Mouse (Mus musculus) spleen, embryonic (tissue): ENCODE measurements around the gene Map4k2.
"Not testable (repeated sequence)": the region's sequence is repeated elsewhere in the genome, so short reads cannot be mapped to it uniquely, and the experiment has no call there.

Experiments
- CTCF ChIA-PET: fragments of 350-600 bp; sonication (Branson Sonifier 250); formaldehyde crosslinking; loops from one replicate; lab custom pipeline; 2022; lab: Charles Lee

Map4k2 gene

GRCm38 (mm10) chr19:6340524-6341452 lies at the start of gene Map4k2:
TSS of gene Map4k2 (plus strand) at chr19:6341135.
- CTCF ChIA-PET, result interaction anchor here (0.5 to 1.0 kb wide), 3 partner anchors 10 to 18 kb away, joined by 3 to 6 read pairs (median 4); no protein-coding TSS in a partner anchor

DNA sequence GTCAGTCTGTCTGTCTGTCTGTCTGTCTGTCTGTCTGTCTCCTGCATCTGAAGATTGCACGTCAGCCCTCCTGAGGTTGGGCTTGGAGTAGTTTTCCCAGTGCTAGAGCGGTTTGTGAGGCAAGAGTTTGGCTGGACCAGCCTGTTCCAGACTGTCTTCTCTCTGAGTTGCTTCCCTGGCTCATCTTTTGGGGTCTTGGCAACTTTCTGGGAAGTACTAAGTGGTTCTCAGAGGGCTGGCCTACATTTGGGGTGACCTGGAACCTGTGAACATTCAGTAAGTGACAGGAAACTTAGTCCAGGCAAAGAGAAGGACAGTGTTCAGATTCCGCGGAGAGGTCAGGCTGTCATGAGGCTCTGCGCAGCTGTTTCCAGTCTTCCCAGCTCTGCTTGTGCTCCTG lies 48.7 kb upstream of the Map4k2 start:
- CTCF ChIA-PET, result no interaction called here

- CTCF ChIA-PET, result interaction anchor here (0.5 to 1.5 kb wide), 2 partner anchors 32 to 52 kb away, joined by 3 to 5 read pairs; no protein-coding TSS in a partner anchor
Measured at GRCm38 (mm10) chr19:6294301-6294700, 46.6 kb upstream of the Map4k2 start.

DNA sequence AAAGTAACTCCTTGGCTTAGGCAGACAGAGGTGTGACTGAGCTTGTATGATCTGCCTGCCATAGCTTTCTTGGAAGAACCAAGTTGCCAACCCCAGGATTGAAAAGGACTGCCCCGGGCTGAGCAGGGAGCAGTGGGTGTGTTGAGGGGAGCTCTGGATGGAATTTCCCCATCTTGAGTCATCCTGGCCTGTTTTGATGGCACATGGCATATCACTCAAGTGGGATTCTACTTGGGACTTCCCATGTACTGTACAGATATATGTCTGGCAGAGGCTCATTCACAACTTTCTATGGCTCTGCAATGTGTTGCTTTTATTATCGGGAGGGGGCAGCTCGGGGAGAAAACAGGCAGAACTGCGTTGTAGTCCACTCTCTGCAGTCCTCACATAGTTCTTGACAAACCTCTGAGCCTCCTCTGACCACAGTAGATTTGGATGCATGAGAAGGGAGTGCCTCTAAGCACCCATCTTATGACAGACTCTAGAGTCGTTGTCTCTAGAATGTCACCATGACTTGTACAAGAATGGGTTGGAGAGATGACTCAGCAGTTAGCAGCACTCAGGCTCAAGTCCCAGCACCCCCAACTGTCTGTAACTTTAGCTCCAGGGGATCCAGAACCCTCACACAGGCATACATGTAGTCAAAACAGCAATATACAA lies 44.3 kb upstream of the Map4k2 start:
- CTCF ChIA-PET, result no interaction called here

DNA sequence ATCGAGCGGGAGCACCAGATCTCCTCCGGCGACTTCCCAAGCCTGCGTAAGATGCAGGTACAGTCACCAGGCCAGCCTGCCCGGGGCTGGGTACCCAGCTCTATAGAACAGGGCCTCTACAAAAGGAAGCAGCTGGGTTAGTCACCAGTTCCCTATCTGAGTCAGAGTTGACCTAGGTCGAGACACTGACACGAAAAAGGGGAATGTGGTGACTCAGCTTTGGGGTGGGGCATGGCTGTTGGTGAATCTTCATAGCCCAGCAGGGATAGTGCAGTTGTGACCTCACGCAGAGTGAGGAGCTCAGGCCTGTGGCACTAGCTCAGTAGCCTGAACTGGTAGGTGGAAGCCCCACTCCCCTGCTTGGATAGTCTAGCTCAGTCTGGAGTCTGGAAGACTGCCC lies 43.3 kb upstream of the Map4k2 start:
- CTCF ChIA-PET, result interaction anchor here (0.6 kb wide), 1 partner anchor 676 kb away, joined by 5 read pairs; no protein-coding TSS in a partner anchor

- CTCF ChIA-PET, result interaction anchor here (0.6 to 1.3 kb wide), 3 partner anchors 16 to 35 kb away, joined by 3 to 7 read pairs (median 3); partner anchors contain the start of gene Ehd1
Measured at GRCm38 (mm10) chr19:6299003-6299402, 41.9 kb upstream of the Map4k2 start.

- CTCF ChIA-PET, result interaction anchor here (0.6 to 1.3 kb wide), 6 partner anchors 17 to 39 kb away, joined by 3 to 7 read pairs (median 3); partner anchors contain the start of gene Ehd1
Measured at GRCm38 (mm10) chr19:6299450-6300267, 41.3 kb upstream of the Map4k2 start.

- CTCF ChIA-PET, result interaction anchor here (0.7 to 1.0 kb wide), 2 partner anchors 23 to 40 kb away, joined by 3 to 4 read pairs; no protein-coding TSS in a partner anchor
Measured at GRCm38 (mm10) chr19:6300402-6300841, 40.5 kb upstream of the Map4k2 start.

DNA sequence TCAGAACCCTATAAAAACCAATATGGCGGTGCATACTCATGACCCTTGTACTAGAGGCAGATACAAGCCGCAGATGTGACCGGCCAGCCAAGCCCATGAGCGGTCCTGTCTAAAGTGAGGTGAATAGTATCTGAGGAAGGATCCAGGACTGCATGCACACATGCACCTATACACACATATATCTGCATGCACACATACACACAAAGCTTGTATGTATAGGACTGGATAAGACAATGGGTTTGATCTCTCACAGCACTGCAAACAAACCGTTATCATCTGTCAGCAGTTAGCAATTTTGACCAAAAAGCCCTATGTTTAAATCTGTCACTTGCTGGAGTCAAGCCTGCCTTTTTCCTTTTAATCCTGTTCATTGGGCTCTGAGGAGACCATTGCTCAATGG lies 38.8 kb upstream of the Map4k2 start:
- CTCF ChIA-PET, result interaction anchor here (0.5 kb wide), 1 partner anchor 12 kb away, joined by 4 read pairs; no protein-coding TSS in a partner anchor

GRCm38 (mm10) chr19:6302522-6302921 lies 38.4 kb upstream of the Map4k2 start:
- CTCF ChIA-PET, result no interaction called here

DNA sequence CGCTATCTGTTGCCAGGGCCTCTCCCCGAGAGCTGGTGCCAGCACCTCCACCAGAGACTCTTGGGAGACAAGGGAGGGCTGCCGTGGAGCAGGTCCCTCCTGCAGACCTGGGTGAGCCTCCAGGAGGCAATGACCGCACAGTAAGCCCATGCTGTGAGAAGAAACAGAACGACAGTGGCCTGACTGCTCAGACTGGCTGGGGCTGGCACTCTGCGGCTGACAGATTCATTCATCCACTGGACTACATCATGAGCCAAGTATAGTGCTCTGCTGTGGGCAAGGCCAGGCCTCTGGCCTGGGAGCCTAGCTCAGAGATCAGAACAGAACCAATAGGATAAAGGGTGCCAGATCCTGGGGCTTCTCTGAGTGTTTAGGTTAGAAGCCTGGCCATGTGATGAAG lies 37.1 kb upstream of the Map4k2 start:
- CTCF ChIA-PET, result interaction anchor here (0.9 to 1.0 kb wide), 2 partner anchors 28 to 41 kb away, joined by 3 read pairs; no protein-coding TSS in a partner anchor

DNA sequence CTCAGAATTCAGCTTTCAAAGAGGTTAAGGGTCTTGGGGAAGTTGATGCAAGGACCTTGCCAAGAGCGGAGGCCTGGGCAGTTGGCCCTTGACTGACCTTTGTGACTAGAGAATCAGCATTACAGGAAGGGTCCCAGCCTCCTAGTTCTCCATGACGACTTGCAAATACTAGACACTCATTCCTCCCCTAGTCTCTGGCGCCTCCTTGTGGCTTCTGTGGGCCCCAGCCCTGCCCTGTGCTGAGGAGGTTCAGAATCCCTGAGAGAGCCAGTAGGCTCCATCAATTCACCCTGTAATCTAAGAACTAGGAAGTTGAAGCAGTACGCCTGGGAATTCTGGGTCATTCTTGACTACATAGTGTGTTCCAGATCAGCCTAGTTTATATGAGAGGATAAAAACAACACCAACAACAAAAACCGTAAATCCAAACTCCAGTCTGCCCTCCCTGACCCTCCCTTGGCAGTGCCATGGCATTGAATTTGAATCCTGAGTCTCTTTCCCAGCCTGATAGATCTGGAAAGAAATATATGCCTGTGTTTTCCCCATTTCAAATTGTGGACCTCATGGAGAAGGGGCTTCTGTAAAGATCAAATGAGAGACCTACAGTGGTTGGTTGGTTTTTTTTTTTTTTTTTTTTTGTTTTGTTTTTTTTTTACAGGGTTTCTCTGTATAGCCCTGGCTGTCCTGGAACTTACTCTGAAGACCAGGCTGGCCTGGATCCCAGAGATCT lies 36.0 kb upstream of the Map4k2 start:
- CTCF ChIA-PET, result no interaction called here

- CTCF ChIA-PET, result no interaction called here
Measured at GRCm38 (mm10) chr19:6305517-6306115, 35.3 kb upstream of the Map4k2 start.

GRCm38 (mm10) chr19:6306137-6306551 lies 34.8 kb upstream of the Map4k2 start, which contains the start of gene Cdc42bpg:
TSS of gene Cdc42bpg (plus strand) at chr19:6306456.
- CTCF ChIA-PET, result interaction anchor here (1.0 kb wide), 1 partner anchor 19 kb away, joined by 4 read pairs; no protein-coding TSS in a partner anchor

DNA sequence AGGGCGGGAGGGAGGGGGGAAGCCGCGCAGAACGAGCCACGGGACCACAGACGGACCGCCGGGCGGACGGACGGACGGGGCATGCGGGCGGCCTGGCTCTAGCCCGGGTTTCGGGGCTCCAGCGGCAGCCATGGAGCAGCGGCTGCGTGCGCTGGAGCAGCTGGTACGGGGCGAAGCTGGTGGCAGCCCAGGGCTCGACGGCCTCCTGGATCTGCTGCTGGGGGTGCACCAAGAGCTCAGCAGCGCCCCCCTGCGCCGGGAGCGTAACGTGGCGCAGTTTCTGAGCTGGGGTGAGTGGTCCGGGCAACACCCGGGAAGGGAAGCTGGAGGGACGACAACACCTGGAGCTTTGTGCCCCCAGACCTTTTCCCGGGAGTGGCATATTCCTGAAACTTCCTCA lies 34.3 kb upstream of the Map4k2 start:
- CTCF ChIA-PET, result interaction anchor here (1.0 kb wide), 1 partner anchor 19 kb away, joined by 4 read pairs; no protein-coding TSS in a partner anchor

DNA sequence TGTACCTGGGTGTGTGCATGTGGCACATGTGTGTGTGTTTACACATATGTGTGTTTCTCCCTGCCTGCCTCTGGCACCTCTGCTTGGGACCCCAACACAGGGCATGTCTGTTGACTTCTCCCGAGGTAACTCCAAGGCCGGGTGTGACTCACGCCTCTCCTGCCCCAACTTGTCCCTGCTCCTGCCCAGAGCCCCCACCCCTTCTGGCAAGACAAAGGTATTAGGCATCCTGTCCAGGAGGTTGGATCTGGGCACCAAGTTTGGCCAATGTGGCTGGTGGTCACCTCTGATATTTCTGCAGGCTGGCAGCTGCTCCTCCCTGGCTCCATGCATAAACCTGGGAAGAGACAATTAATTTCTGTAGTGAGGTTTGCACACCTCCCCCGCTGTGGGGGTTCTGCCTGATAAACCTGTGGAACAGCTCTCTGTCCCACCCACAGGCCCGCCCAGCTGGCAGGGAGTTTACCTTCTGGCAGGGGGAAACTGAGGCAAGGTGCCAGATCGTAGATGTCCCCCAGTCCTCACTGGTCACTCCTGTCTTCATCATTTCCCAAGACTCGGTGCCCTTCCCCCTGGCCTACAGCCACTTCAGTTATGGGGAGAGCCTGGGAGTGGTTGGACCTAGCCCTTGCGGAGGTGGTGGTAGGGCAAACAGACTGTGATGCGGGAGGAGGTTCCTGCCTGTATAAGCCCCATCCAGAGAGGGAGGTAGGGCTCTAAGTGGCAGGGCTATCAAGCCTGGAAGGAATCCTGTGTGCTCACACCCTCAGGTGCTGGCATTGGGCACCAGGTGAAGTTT lies 33.0 kb upstream of the Map4k2 start:
- CTCF ChIA-PET, result interaction anchor here (0.6 kb wide), 1 partner anchor 25 kb away, joined by 3 read pairs; no protein-coding TSS in a partner anchor

GRCm38 (mm10) chr19:6310181-6310580 lies 30.8 kb upstream of the Map4k2 start:
- CTCF ChIA-PET, result interaction anchor here (0.5 to 0.7 kb wide), 3 partner anchors 21 to 680 kb away, joined by 3 to 4 read pairs (median 3); no protein-coding TSS in a partner anchor

GRCm38 (mm10) chr19:6311783-6312182 lies 29.2 kb upstream of the Map4k2 start:
- CTCF ChIA-PET, result not testable (repeated sequence)
